Mouse (Mus musculus) urinary bladder, adult 18-20 months (tissue): ENCODE data around the gene Ralgds.
"Not testable (repeated sequence)": the region's sequence is repeated elsewhere in the genome, so short reads cannot be mapped to it uniquely, and the experiment has no call there.

Experiments
- DNase-seq, 2 experiments: peaks; one replicate each; pipeline ENCODE4 v3.0.0; 2022; ENCODE audit warnings: low spot score in 2 of 2, mixed read lengths in 2 of 2

Gene Ralgds

GRCm38 (mm10) chr2:28512798-28513401 is at the start of gene Ralgds:
Ralgds (plus strand) TSS chr2:28513125.
- DNase-seq = no peak

- DNase-seq = peak in 1 of 2 experiments; percentile 41
Observed at GRCm38 (mm10) chr2:28463919-28464318, 49.0 kb upstream of the Ralgds start.

- DNase-seq = no peak
Observed at GRCm38 (mm10) chr2:28464919-28465318, 48.0 kb upstream of the Ralgds start.

- peak; percentile 68 to 75 for DNase-seq
Observed at GRCm38 (mm10) chr2:28465836-28466518, 46.9 kb upstream of the Ralgds start, which contains the start of gene 1700007K13Rik. 1700007K13Rik (minus strand) TSS chr2:28466332.

- peak; percentile 62 to 83 for DNase-seq
Observed at GRCm38 (mm10) chr2:28467860-28468485, 45.0 kb upstream of the Ralgds start, which contains the start of gene Mrps2. Mrps2 (plus strand) TSS chr2:28468066.

- DNase-seq = no peak
Observed at GRCm38 (mm10) chr2:28468486-28469225, 44.3 kb upstream of the Ralgds start.

- DNase-seq = no peak
Observed at GRCm38 (mm10) chr2:28469461-28469860, 43.5 kb upstream of the Ralgds start.

GRCm38 (mm10) chr2:28470591-28470990 is 42.3 kb upstream of the Ralgds start:
- no peak for DNase-seq

- DNase-seq = not testable (repeated sequence)
Observed at GRCm38 (mm10) chr2:28472011-28472410, 40.9 kb upstream of the Ralgds start.

- DNase-seq = not testable (repeated sequence)
Observed at GRCm38 (mm10) chr2:28477993-28478392, 34.9 kb upstream of the Ralgds start.

GRCm38 (mm10) chr2:28479208-28480204 is 33.4 kb upstream of the Ralgds start:
- DNase-seq = no peak

GRCm38 (mm10) chr2:28483861-28484260 is 29.1 kb upstream of the Ralgds start:
- DNase-seq = no peak

- no peak for DNase-seq
Observed at GRCm38 (mm10) chr2:28494521-28494920, 18.4 kb upstream of the Ralgds start.

- no peak for DNase-seq
Observed at GRCm38 (mm10) chr2:28495207-28495756, 17.6 kb upstream of the Ralgds start.

- DNase-seq = no peak
Observed at GRCm38 (mm10) chr2:28495801-28496595, 16.9 kb upstream of the Ralgds start.

- no peak for DNase-seq
Observed at GRCm38 (mm10) chr2:28496671-28497070, 16.3 kb upstream of the Ralgds start, which contains the start of gene Gbgt1. Gbgt1 (plus strand) TSS chr2:28496891.

- DNase-seq = no peak
Observed at GRCm38 (mm10) chr2:28497561-28497960, 15.4 kb upstream of the Ralgds start.

GRCm38 (mm10) chr2:28498431-28498830 is 14.5 kb upstream of the Ralgds start:
- no peak for DNase-seq

- DNase-seq = no peak
Observed at GRCm38 (mm10) chr2:28502987-28503386, 9.9 kb upstream of the Ralgds start.

- DNase-seq = no peak
Observed at GRCm38 (mm10) chr2:28504676-28505075, 8.2 kb upstream of the Ralgds start.
